Mouse (Mus musculus) layer of hippocampus, adult 2 months (tissue): Measurements from ENCODE around the gene Ugt2a3. TPM values are rescaled to one million over a fixed set of nuclear protein-coding genes. Genes with fewer than 3 reads are reported as not detected.

ENCODE experiments used
- DNase-seq, 2 experiments: peaks; one replicate each; pipeline ENCODE4 v3.0.0; 2022; ENCODE audit warnings: low spot score in 2 of 2
- H3K27ac ChIP-seq: fragments of 200-600 bp; 2 replicates; pipeline ENCODE4 v1.8.1; 2022
- H3K4me3 ChIP-seq: fragments of 200-600 bp; 2 replicates; pipeline ENCODE4 v1.8.1; 2022; ENCODE audit warnings: mild to moderate bottlenecking
- CTCF ChIP-seq: fragments of 200-600 bp; conservative IDR thresholded peaks from 2 replicates; pipeline ENCODE4 v1.8.1; 2022; ENCODE audit warnings: antibody characterized with exemption, mild to moderate bottlenecking, moderate library complexity
- total RNA-seq, 2 experiments: library from RNA; stranded (reverse); gene quantifications; 2 replicates each; pipeline ENCODE4 v1.2.3; 2021

Gene Ugt2a3
- total RNA-seq, 2 experiments from 2014 or later = not detected

- Histone ChIP-seq H3K4me3 (no peak overlapping the region), H3K27ac (no peak overlapping the region)
- TF ChIP-seq CTCF = no peak
- no peak for DNase-seq
Observed at GRCm38 (mm10) chr5:87275581-87275980, 61.4 kb downstream of the Ugt2a3 start.

Other genes starting within 250 kb of the Ugt2a3 start
- gene Ugt2b36, start 244.6 kb downstream of the Ugt2a3 start, total RNA-seq = not detected
- not detected for gene Ugt2b5, start 196.9 kb downstream of the Ugt2a3 start, total RNA-seq
- not detected for gene Ugt2b37, start 82.4 kb downstream of the Ugt2a3 start, total RNA-seq
- not detected for gene Ugt2b38, start 87.0 kb upstream of the Ugt2a3 start, total RNA-seq
- gene Ugt2a2, start 145.1 kb upstream of the Ugt2a3 start, total RNA-seq = not detected
- not detected for gene Gm43638, start 149.6 kb upstream of the Ugt2a3 start, total RNA-seq
- not detected for gene Ugt2a1, start 153.7 kb upstream of the Ugt2a3 start, total RNA-seq
- not detected for gene Sult1b1, start 201.0 kb upstream of the Ugt2a3 start, total RNA-seq
- gene Sult1d1, start 231.8 kb upstream of the Ugt2a3 start, total RNA-seq = not detected